Mouse (Mus musculus) MN1 (cell line): ENCODE measurements around the gene 9430015G10Rik.

Experiments used
- DNase-seq: peaks from one replicate; pipeline ENCODE4 v3.0.0-alpha.2; 2016; ENCODE audit warnings: low spot score

9430015G10Rik gene

GRCm38 (mm10) chr4:156109570-156110331 lies at the start of gene 9430015G10Rik:
Gene 9430015G10Rik (plus strand): TSS chr4:156109982.
- peak; percentile 99 for DNase-seq

- DNase-seq, result no peak
Measured at GRCm38 (mm10) chr4:156063861-156064509, 45.8 kb upstream of the 9430015G10Rik start.

GRCm38 (mm10) chr4:156064510-156064897 lies 45.3 kb upstream of the 9430015G10Rik start:
- DNase-seq, result no peak

- DNase-seq, result no peak
Measured at GRCm38 (mm10) chr4:156065156-156065894, 44.5 kb upstream of the 9430015G10Rik start.

- no peak for DNase-seq
Measured at GRCm38 (mm10) chr4:156067256-156067949, 42.4 kb upstream of the 9430015G10Rik start.

- no peak for DNase-seq
Measured at GRCm38 (mm10) chr4:156069701-156070100, 40.1 kb upstream of the 9430015G10Rik start.

GRCm38 (mm10) chr4:156070276-156070675 lies 39.5 kb upstream of the 9430015G10Rik start:
- no peak for DNase-seq

GRCm38 (mm10) chr4:156070716-156071115 lies 39.1 kb upstream of the 9430015G10Rik start:
- no peak for DNase-seq

- no peak for DNase-seq
Measured at GRCm38 (mm10) chr4:156076911-156077382, 32.8 kb upstream of the 9430015G10Rik start.

- no peak for DNase-seq
Measured at GRCm38 (mm10) chr4:156077499-156078301, 32.1 kb upstream of the 9430015G10Rik start.

GRCm38 (mm10) chr4:156082621-156083234 lies 27.1 kb upstream of the 9430015G10Rik start:
- DNase-seq, result no peak

GRCm38 (mm10) chr4:156083348-156083747 lies 26.4 kb upstream of the 9430015G10Rik start:
- peak; percentile 37 for DNase-seq

GRCm38 (mm10) chr4:156084096-156084879 lies 25.5 kb upstream of the 9430015G10Rik start:
- DNase-seq, result no peak

GRCm38 (mm10) chr4:156085256-156085655 lies 24.5 kb upstream of the 9430015G10Rik start:
- no peak for DNase-seq

- DNase-seq, result no peak
Measured at GRCm38 (mm10) chr4:156087398-156088087, 22.2 kb upstream of the 9430015G10Rik start.

- DNase-seq, result no peak
Measured at GRCm38 (mm10) chr4:156091236-156091635, 18.5 kb upstream of the 9430015G10Rik start.

- DNase-seq, result no peak
Measured at GRCm38 (mm10) chr4:156092765-156093164, 17.0 kb upstream of the 9430015G10Rik start.

GRCm38 (mm10) chr4:156093758-156094157 lies 16.0 kb upstream of the 9430015G10Rik start:
- no peak for DNase-seq

GRCm38 (mm10) chr4:156096191-156096590 lies 13.6 kb upstream of the 9430015G10Rik start:
- DNase-seq, result no peak
